Mouse (Mus musculus): ENCODE data around the gene Zbtb4. TPM values are rescaled to one million over a fixed set of nuclear protein-coding genes. Genes with fewer than 3 reads are reported as not detected.
"Not testable (repeated sequence)": the region's sequence is repeated elsewhere in the genome, so short reads cannot be mapped to it uniquely, and the experiment has no call there.

Gene Zbtb4
- 5.2 and 5.3 TPM in 2 replicates for polyA plus RNA-seq (2015; fragmentation: Nextera tagmentation; extraction: Ambion mirVana)

GRCm38 (mm10) chr11:69765221-69766125 lies at the start of gene Zbtb4:
TSS of gene Zbtb4 (plus strand) at chr11:69765912.
- Histone ChIP-seq H3K27ac (replicated peaks) (peak within 1 kb of the TSS; percentile 93), H3K9ac (peak within 1 kb of the TSS; percentile 97), H3K36me3 (no peaks in the 10 kb centered on the region), H3K4me2 (peak within 1 kb of the TSS; percentile 86), H3K27me3 (no peaks in the 10 kb centered on the region), H3K4me1 (replicated peaks) (peaks cover 29% of the 10 kb centered on the region), H3K9me3 (no peaks in the 10 kb centered on the region), H3K4me3 (peak within 1 kb of the TSS; percentile 94)
- ATAC-seq (ENCODE audit: low FRiP score, low read depth): peak; percentile 65
- WGBS: 15% methylated on average over 46 of the region's 55 CpGs

- Histone ChIP-seq H3K4me2 (no peak overlapping the region), H3K9me3 (no peaks in the 10 kb centered on the region), H3K36me3 (no peaks in the 10 kb centered on the region), H3K27ac (replicated peaks) (no peak overlapping the region), H3K4me1 (replicated peaks) (no peaks in the 10 kb centered on the region), H3K9ac (no peak overlapping the region), H3K4me3 (no peak overlapping the region), H3K27me3 (no peaks in the 10 kb centered on the region)
- 24% methylated on average over 5 of the region's 5 CpGs for WGBS
- ATAC-seq (ENCODE audit: low FRiP score, low read depth): no peak
Measured at GRCm38 (mm10) chr11:69715929-69716328, 49.8 kb upstream of the Zbtb4 start.

- Histone ChIP-seq H3K4me2 (no peak overlapping the region), H3K9me3 (no peaks in the 10 kb centered on the region), H3K4me3 (no peak overlapping the region), H3K27me3 (no peaks in the 10 kb centered on the region), H3K27ac (replicated peaks) (no peak overlapping the region), H3K9ac (no peak overlapping the region), H3K36me3 (no peaks in the 10 kb centered on the region), H3K4me1 (replicated peaks) (no peaks in the 10 kb centered on the region)
- no peak for ATAC-seq (ENCODE audit: low FRiP score, low read depth)
- 71% methylated on average over 4 of the region's 4 CpGs for WGBS
Measured at GRCm38 (mm10) chr11:69716953-69717352, 48.8 kb upstream of the Zbtb4 start.

- H3K36me3 ChIP-seq: no peaks in the 10 kb centered on the region
- H3K27ac ChIP-seq (replicated peaks): no peak overlapping the region
- no peaks in the 10 kb centered on the region for H3K27me3 ChIP-seq
- no peaks in the 10 kb centered on the region for H3K4me1 ChIP-seq (replicated peaks)
- no peaks in the 10 kb centered on the region for H3K9me3 ChIP-seq
- peak overlapping the region; percentile 22 for H3K4me2 ChIP-seq
- 30% methylated on average over 15 of the region's 15 CpGs for WGBS
- no peak overlapping the region for H3K9ac ChIP-seq
- no peak for ATAC-seq (ENCODE audit: low FRiP score, low read depth)
- no peak overlapping the region for H3K4me3 ChIP-seq
Measured at GRCm38 (mm10) chr11:69718661-69719060, 47.1 kb upstream of the Zbtb4 start.

- Histone ChIP-seq H3K9me3 (no peaks in the 10 kb centered on the region), H3K4me1 (replicated peaks) (no peaks in the 10 kb centered on the region), H3K27ac (replicated peaks) (no peak overlapping the region), H3K9ac (no peak overlapping the region), H3K4me3 (no peak overlapping the region), H3K27me3 (no peaks in the 10 kb centered on the region), H3K4me2 (no peak overlapping the region), H3K36me3 (no peaks in the 10 kb centered on the region)
- 71% methylated on average over 6 of the region's 6 CpGs for WGBS
- no peak for ATAC-seq (ENCODE audit: low FRiP score, low read depth)
Measured at GRCm38 (mm10) chr11:69719423-69719822, 46.3 kb upstream of the Zbtb4 start.

- ATAC-seq (ENCODE audit: low FRiP score, low read depth): no peak
- no peak overlapping the region for H3K4me3 ChIP-seq
- H3K27ac ChIP-seq (replicated peaks): no peak overlapping the region
- H3K9ac ChIP-seq: no peak overlapping the region
- H3K36me3 ChIP-seq: no peaks in the 10 kb centered on the region
- no peaks in the 10 kb centered on the region for H3K4me1 ChIP-seq (replicated peaks)
- H3K4me2 ChIP-seq: no peak overlapping the region
- no peaks in the 10 kb centered on the region for H3K9me3 ChIP-seq
- WGBS: 85% methylated on average over 6 of the region's 6 CpGs
- H3K27me3 ChIP-seq: no peaks in the 10 kb centered on the region
Measured at GRCm38 (mm10) chr11:69720852-69721251, 44.9 kb upstream of the Zbtb4 start.

- 54% methylated on average over 2 of the region's 2 CpGs for WGBS
- ATAC-seq (ENCODE audit: low FRiP score, low read depth): no peak
Measured at GRCm38 (mm10) chr11:69723074-69723473, 42.6 kb upstream of the Zbtb4 start.

GRCm38 (mm10) chr11:69725951-69726350 lies 39.8 kb upstream of the Zbtb4 start:
- no peak overlapping the region for H3K27ac ChIP-seq (replicated peaks)
- WGBS: 36% methylated on average over 5 of the region's 5 CpGs
- no peak for ATAC-seq (ENCODE audit: low FRiP score, low read depth)

More at GRCm38 (mm10) chr11:69723074-69723473, 42.6 kb upstream of the Zbtb4 start:
- Histone ChIP-seq H3K27ac (replicated peaks) (no peak overlapping the region), H3K4me2 (no peak overlapping the region), H3K4me3 (no peak overlapping the region), H3K27me3 (no peaks in the 10 kb centered on the region), H3K9me3 (no peaks in the 10 kb centered on the region), H3K36me3 (no peaks in the 10 kb centered on the region), H3K4me1 (replicated peaks) (no peaks in the 10 kb centered on the region), H3K9ac (no peak overlapping the region)

GRCm38 (mm10) chr11:69729063-69729462 lies 36.6 kb upstream of the Zbtb4 start:
- no peak overlapping the region for H3K4me3 ChIP-seq
- H3K27ac ChIP-seq (replicated peaks): no peak overlapping the region
- WGBS: 24% methylated on average over 3 of the region's 3 CpGs
- no peak overlapping the region for H3K9ac ChIP-seq
- no peak for ATAC-seq (ENCODE audit: low FRiP score, low read depth)
- no peak overlapping the region for H3K4me2 ChIP-seq
- H3K4me1 ChIP-seq (replicated peaks): no peaks in the 10 kb centered on the region
- H3K9me3 ChIP-seq: no peaks in the 10 kb centered on the region
- no peaks in the 10 kb centered on the region for H3K27me3 ChIP-seq
- peaks cover 2% of the 10 kb centered on the region; the same call in 1 of the 2 replicates for H3K36me3 ChIP-seq

More at GRCm38 (mm10) chr11:69725951-69726350, 39.8 kb upstream of the Zbtb4 start:
- Histone ChIP-seq H3K36me3 (no peaks in the 10 kb centered on the region), H3K4me3 (no peak overlapping the region), H3K4me1 (replicated peaks) (no peaks in the 10 kb centered on the region), H3K9ac (no peak overlapping the region), H3K9me3 (no peaks in the 10 kb centered on the region), H3K27me3 (no peaks in the 10 kb centered on the region), H3K4me2 (no peak overlapping the region)

GRCm38 (mm10) chr11:69731408-69731807 lies 34.3 kb upstream of the Zbtb4 start:
- not testable (repeated sequence) for H3K9ac ChIP-seq; H3K4me3 ChIP-seq; H3K4me2 ChIP-seq; H3K4me1 ChIP-seq (replicated peaks); H3K27me3 ChIP-seq; H3K27ac ChIP-seq (replicated peaks); ATAC-seq (ENCODE audit: low FRiP score, low read depth); H3K9me3 ChIP-seq
- H3K36me3 ChIP-seq: peaks cover 24% of the 10 kb centered on the region
- 85% methylated on average over 2 of the region's 3 CpGs for WGBS

- Histone ChIP-seq H3K4me1 (replicated peaks) (peaks cover 29% of the 10 kb centered on the region), H3K4me2 (no peak overlapping the region), H3K27me3 (no peaks in the 10 kb centered on the region), H3K27ac (replicated peaks) (no peak overlapping the region), H3K9ac (no peak overlapping the region), H3K4me3 (no peak overlapping the region), H3K9me3 (no peaks in the 10 kb centered on the region), H3K36me3 (peaks cover 12% of the 10 kb centered on the region)
- ATAC-seq (ENCODE audit: low FRiP score, low read depth): no peak
- 89% methylated on average over 3 of the region's 3 CpGs for WGBS
Measured at GRCm38 (mm10) chr11:69751635-69752034, 14.1 kb upstream of the Zbtb4 start.

GRCm38 (mm10) chr11:69752686-69753085 lies 13.0 kb upstream of the Zbtb4 start:
- no peak overlapping the region for H3K4me2 ChIP-seq
- H3K4me3 ChIP-seq: no peak overlapping the region
- no peak for ATAC-seq (ENCODE audit: low FRiP score, low read depth)
- no peak overlapping the region for H3K9ac ChIP-seq
- no peaks in the 10 kb centered on the region for H3K9me3 ChIP-seq
- H3K27ac ChIP-seq (replicated peaks): no peak overlapping the region
- peaks cover 40% of the 10 kb centered on the region for H3K4me1 ChIP-seq (replicated peaks)
- H3K27me3 ChIP-seq: no peaks in the 10 kb centered on the region
- 0 out of 2 replicates have a peak, but pooled peaks cover 5% of the 10 kb centered on the region for H3K36me3 ChIP-seq
